Mouse (Mus musculus): ENCODE data around the gene Phldb2.

- no peak for TF ChIP-seq CTCF (IDR thresholded peaks at IDR 0.05; ENCODE audit: borderline replicate concordance, control insufficient read depth, extremely low read depth, insufficient read depth, low read length, poor library complexity)
- no peak for TF ChIP-seq POLR2A (IDR thresholded peaks at IDR 0.05; ENCODE audit: control insufficient read depth, extremely low read depth, insufficient read depth, low read length, poor library complexity)
These were observed 37.7 kb upstream of the Phldb2 start for GRCm38 (mm10) chr16:45990901-45991676.

Data from thymus, adult 2 months (tissue).